Mouse (Mus musculus): Measurements from ENCODE around the gene Dner. TPM values are rescaled to one million over a fixed set of nuclear protein-coding genes. Genes with fewer than 3 reads are reported as not detected.

Gene Dner
- 2.4 and 3.4 TPM in 2 replicates for polyA plus RNA-seq (2015; fragmentation: Nextera tagmentation; extraction: Ambion mirVana)

DNA sequence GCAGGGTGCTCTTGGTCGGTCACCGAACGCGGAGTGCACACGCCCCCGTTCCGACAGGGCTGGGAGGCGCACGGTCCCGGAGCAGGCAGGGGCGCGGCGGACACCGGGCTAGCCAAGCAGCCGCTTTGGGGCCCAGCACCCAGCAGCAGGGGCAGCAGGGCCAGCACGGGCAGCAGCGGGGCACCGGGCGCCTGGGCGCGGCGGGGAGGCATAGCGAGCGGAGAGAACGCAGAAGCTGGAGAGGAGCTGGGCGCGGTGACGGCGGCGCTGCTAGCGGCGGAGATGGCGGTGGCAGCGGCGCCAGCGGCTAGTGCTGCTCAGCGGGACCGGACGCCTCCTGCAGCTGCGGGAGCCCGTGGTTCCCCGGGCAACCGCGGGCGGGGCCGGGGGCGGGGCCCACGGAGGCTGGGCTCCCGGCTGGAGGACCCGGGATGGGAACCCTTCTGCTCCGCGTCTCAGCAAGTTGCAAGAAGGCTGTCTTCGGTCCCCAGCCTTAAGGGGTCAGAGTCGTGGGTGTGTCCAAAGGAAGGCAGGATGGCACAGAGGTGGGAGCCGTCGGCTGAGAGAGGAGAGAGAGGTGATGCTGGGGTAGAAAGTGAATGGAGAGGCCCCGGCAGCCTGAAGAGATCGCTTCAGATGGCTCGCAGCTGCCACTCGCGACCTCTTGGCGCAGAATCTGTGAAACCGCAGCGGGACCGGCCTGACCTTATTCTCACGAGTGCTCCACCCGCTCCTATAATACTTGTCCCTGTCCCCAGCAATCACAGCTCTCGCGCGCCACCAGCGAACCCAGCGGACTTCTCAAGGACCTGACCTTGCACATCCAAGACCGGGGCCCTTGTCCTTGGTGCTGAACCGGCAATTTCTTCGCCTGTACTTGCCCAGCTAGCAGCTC is at the start of gene Dner:
TSS of gene Dner (minus strand) at position 705 of the 895 bp plus-strand sequence.
- Histone ChIP-seq H3K9ac (ENCODE audit: low read depth, low read length) (no peak within 1 kb of the TSS; the same call in 1 of the 2 replicates), H3K27me3 (replicated peaks; ENCODE audit: control insufficient read depth, insufficient read depth, low read length) (peaks cover 20% of the 10 kb centered on the region), H3K4me1 (ENCODE audit: control insufficient read depth, insufficient read depth, low read length) (peaks cover 11% of the 10 kb centered on the region), H3K4me2 (ENCODE audit: low read depth, low read length) (peak within 1 kb of the TSS; percentile 88), H3K9me3 (ENCODE audit: control insufficient read depth, low read length) (no peaks in the 10 kb centered on the region), H3K36me3 (ENCODE audit: control insufficient read depth, insufficient read depth, low read length) (no peaks in the 10 kb centered on the region), H3K27ac (ENCODE audit: low read length) (no peak within 1 kb of the TSS), H3K4me3 (ENCODE audit: low read length) (peak within 1 kb of the TSS; percentile 53)
- peak; percentile 97 for ATAC-seq
- under 1% methylated on average over 75 of the region's 75 CpGs for WGBS

DNA sequence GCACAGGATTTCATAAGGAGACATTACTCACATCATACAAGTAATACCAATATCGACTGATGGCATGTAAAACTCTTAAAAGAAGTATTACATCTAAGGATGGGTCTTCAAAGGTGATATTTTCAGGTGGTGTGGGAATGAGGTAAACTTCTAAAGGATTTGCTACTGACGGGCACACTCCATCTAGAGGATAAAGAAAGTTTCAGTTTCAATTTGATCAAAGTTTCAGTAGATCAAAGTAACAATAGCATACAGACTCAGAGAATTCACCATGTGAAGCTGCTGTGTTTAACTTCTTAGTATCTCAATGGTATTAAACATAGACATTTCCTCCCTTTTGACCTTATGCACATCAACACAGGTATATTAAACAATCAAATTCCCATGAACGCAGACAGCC is 46.1 kb upstream of the Dner start:
- Histone ChIP-seq H3K27me3 (replicated peaks; ENCODE audit: control insufficient read depth, insufficient read depth, low read length) (no peaks in the 10 kb centered on the region), H3K4me2 (ENCODE audit: low read depth, low read length) (no peak overlapping the region), H3K4me1 (ENCODE audit: control insufficient read depth, insufficient read depth, low read length) (no peaks in the 10 kb centered on the region), H3K4me3 (ENCODE audit: low read length) (no peak overlapping the region), H3K27ac (ENCODE audit: low read length) (no peak overlapping the region), H3K9ac (ENCODE audit: low read depth, low read length) (no peak overlapping the region), H3K36me3 (ENCODE audit: control insufficient read depth, insufficient read depth, low read length) (peaks cover 6% of the 10 kb centered on the region), H3K9me3 (ENCODE audit: control insufficient read depth, low read length) (no peaks in the 10 kb centered on the region)
- no peak for ATAC-seq
- WGBS = 92% methylated on average over 3 of the region's 3 CpGs

DNA sequence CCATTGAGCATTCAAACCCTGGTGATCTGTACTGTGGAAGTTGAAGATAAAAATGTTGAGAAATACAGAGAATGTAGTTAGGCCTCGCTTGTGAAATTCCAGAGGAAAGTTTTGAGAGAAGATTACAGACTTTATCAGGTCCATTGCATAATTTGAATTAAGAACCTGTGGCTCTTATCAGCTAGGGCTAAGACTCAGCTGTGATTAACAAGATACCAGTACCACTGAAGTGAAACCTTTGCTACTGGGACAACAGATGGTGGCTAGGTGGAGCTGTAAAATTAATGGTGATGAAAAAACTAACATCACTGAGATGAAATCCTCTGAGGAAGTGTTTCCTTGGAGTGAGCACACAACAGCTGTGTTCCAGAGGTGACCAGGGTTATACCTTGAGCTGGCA is 44.1 kb upstream of the Dner start:
- WGBS = 73% methylated on average over 1 of the region's 1 CpGs
- Histone ChIP-seq H3K4me2 (ENCODE audit: low read depth, low read length) (no peak overlapping the region), H3K27me3 (replicated peaks; ENCODE audit: control insufficient read depth, insufficient read depth, low read length) (no peaks in the 10 kb centered on the region), H3K4me1 (ENCODE audit: control insufficient read depth, insufficient read depth, low read length) (no peaks in the 10 kb centered on the region), H3K9me3 (ENCODE audit: control insufficient read depth, low read length) (no peaks in the 10 kb centered on the region), H3K36me3 (ENCODE audit: control insufficient read depth, insufficient read depth, low read length) (peaks cover 10% of the 10 kb centered on the region), H3K9ac (ENCODE audit: low read depth, low read length) (no peak overlapping the region), H3K27ac (ENCODE audit: low read length) (no peak overlapping the region), H3K4me3 (ENCODE audit: low read length) (no peak overlapping the region)
- peak; percentile 89 for ATAC-seq

DNA sequence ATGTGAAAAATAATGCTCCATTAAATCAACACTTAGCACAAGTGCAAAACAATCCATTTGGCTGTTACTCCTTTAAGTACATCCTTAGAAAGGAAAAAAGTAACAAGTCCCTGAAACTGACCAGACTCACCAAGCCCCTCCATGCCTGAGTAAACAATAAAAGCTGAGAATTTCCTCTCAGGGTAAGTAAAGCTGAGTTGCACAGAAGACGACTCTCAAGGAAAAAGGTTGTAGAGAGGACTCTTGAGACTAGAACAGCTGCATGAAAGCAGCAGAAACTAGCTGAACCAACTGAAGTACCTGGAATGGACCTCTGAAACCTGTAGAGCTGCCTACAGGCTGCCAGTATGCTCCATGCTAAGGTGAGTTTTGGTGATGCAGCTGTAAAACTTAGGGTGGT is 41.1 kb upstream of the Dner start:
- no peak overlapping the region for H3K4me2 ChIP-seq (ENCODE audit: low read depth, low read length)
- H3K36me3 ChIP-seq (ENCODE audit: control insufficient read depth, insufficient read depth, low read length) = peaks cover 12% of the 10 kb centered on the region
- H3K4me3 ChIP-seq (ENCODE audit: low read length) = no peak overlapping the region
- no peak for ATAC-seq
- H3K27me3 ChIP-seq (replicated peaks; ENCODE audit: control insufficient read depth, insufficient read depth, low read length) = no peaks in the 10 kb centered on the region
- H3K27ac ChIP-seq (ENCODE audit: low read length) = no peak overlapping the region
- WGBS = 43% methylated on average over 1 of the region's 1 CpGs
- no peak overlapping the region for H3K9ac ChIP-seq (ENCODE audit: low read depth, low read length)
- no peaks in the 10 kb centered on the region for H3K9me3 ChIP-seq (ENCODE audit: control insufficient read depth, low read length)
- H3K4me1 ChIP-seq (ENCODE audit: control insufficient read depth, insufficient read depth, low read length) = no peaks in the 10 kb centered on the region

DNA sequence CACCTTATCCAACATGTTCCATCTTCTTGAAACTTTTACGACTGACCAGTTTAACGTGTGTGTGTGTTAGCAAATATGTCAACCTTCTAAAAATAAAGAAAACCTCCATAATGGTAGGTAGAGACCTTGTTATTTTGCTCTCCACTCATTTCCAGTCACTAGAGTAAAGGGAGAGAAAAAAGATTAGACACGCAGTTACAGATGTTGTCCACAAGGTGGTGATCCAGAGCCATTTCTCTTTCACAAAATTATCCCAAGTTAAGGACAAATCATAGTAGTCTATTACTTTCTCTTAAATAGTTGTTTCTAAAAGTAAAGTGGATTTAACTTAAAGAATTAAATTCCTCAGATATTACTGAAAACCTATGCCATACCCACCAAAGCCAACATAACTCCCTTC is 37.8 kb upstream of the Dner start:
- Histone ChIP-seq H3K9me3 (ENCODE audit: control insufficient read depth, low read length) (no peaks in the 10 kb centered on the region), H3K27me3 (replicated peaks; ENCODE audit: control insufficient read depth, insufficient read depth, low read length) (no peaks in the 10 kb centered on the region), H3K4me2 (ENCODE audit: low read depth, low read length) (no peak overlapping the region), H3K4me3 (ENCODE audit: low read length) (no peak overlapping the region), H3K9ac (ENCODE audit: low read depth, low read length) (no peak overlapping the region), H3K36me3 (ENCODE audit: control insufficient read depth, insufficient read depth, low read length) (peaks cover 6% of the 10 kb centered on the region; the same call in 1 of the 2 replicates), H3K4me1 (ENCODE audit: control insufficient read depth, insufficient read depth, low read length) (no peaks in the 10 kb centered on the region), H3K27ac (ENCODE audit: low read length) (no peak overlapping the region)
- no peak for ATAC-seq
- WGBS = 67% methylated on average over 3 of the region's 3 CpGs

DNA sequence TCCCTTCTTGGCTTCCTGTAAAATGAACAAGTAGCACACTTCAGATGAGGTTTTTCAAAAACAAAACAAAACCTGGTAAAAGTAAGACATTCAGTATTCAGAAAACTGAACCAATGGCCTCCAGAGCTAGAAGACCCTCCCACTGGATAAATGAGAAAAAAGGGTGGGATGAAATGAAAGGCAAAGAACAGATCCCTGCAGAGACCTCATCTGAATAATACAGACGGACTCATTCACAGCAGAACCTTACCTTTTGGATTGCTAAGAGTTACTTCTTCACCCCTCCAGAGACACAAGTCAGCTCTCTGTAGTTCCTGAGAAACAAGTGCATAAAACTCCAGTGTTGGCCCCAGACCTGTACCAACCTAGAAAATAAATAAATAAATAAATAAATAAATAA is 35.7 kb upstream of the Dner start:
- H3K4me3 ChIP-seq (ENCODE audit: low read length) = no peak overlapping the region
- H3K27me3 ChIP-seq (replicated peaks; ENCODE audit: control insufficient read depth, insufficient read depth, low read length) = no peaks in the 10 kb centered on the region
- H3K36me3 ChIP-seq (ENCODE audit: control insufficient read depth, insufficient read depth, low read length) = 0 out of 2 replicates have a peak, but pooled peaks cover 2% of the 10 kb centered on the region
- WGBS = 90% methylated on average over 1 of the region's 1 CpGs
- no peak for ATAC-seq
- no peak overlapping the region for H3K27ac ChIP-seq (ENCODE audit: low read length)
- H3K9me3 ChIP-seq (ENCODE audit: control insufficient read depth, low read length) = no peaks in the 10 kb centered on the region
- no peaks in the 10 kb centered on the region for H3K4me1 ChIP-seq (ENCODE audit: control insufficient read depth, insufficient read depth, low read length)
- no peak overlapping the region for H3K9ac ChIP-seq (ENCODE audit: low read depth, low read length)
- no peak overlapping the region for H3K4me2 ChIP-seq (ENCODE audit: low read depth, low read length)

DNA sequence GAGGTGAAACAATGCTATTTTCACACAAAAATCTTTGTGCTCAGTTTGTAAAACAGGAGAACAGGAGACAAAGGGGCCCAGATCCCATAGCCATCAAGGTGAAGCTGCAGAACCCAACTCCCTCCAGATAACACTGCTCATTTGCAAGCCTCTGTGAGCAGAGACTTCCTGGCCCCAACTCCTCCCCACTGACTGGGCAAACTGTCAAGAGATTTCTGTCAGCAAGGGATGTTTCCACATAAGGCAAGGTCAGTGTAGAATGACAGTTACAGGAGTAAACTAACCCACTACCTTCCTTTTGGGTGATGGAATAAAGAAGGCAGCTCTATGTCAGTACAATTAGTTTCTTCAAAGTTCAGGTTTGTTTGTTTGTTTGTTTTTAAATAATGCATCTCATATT is 26.8 kb upstream of the Dner start:
- no peak overlapping the region for H3K9ac ChIP-seq (ENCODE audit: low read depth, low read length)
- peaks cover 10% of the 10 kb centered on the region for H3K36me3 ChIP-seq (ENCODE audit: control insufficient read depth, insufficient read depth, low read length)
- H3K4me3 ChIP-seq (ENCODE audit: low read length) = no peak overlapping the region
- no peaks in the 10 kb centered on the region for H3K4me1 ChIP-seq (ENCODE audit: control insufficient read depth, insufficient read depth, low read length)
- no peaks in the 10 kb centered on the region for H3K27me3 ChIP-seq (replicated peaks; ENCODE audit: control insufficient read depth, insufficient read depth, low read length)
- H3K9me3 ChIP-seq (ENCODE audit: control insufficient read depth, low read length) = no peaks in the 10 kb centered on the region
- no peak for ATAC-seq
- H3K27ac ChIP-seq (ENCODE audit: low read length) = no peak overlapping the region
- no peak overlapping the region for H3K4me2 ChIP-seq (ENCODE audit: low read depth, low read length)

DNA sequence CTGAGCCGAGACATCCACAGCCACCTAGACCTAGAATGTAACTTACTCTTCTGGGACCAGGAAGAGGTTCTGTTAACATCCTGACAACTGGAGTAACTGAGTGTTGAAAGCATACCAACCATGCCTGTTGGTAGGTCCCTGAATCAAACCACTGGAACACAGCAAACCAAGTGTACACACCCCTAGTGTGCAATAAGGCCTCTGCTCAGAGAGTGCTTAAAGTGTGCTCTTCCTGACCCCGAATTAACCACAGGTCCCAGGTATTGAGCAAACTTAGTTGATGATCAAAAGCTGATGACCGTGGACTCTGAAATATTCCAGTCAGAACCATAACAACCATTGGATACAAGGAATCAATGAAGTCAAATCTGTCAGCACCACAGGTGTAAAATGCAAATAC is 26.4 kb upstream of the Dner start:
- no peak overlapping the region for H3K4me3 ChIP-seq (ENCODE audit: low read length)
- H3K4me2 ChIP-seq (ENCODE audit: low read depth, low read length) = no peak overlapping the region
- H3K9me3 ChIP-seq (ENCODE audit: control insufficient read depth, low read length) = no peaks in the 10 kb centered on the region
- no peaks in the 10 kb centered on the region for H3K4me1 ChIP-seq (ENCODE audit: control insufficient read depth, insufficient read depth, low read length)
- H3K27me3 ChIP-seq (replicated peaks; ENCODE audit: control insufficient read depth, insufficient read depth, low read length) = no peaks in the 10 kb centered on the region
- 97% methylated on average over 3 of the region's 3 CpGs for WGBS
- peaks cover 10% of the 10 kb centered on the region for H3K36me3 ChIP-seq (ENCODE audit: control insufficient read depth, insufficient read depth, low read length)
- H3K9ac ChIP-seq (ENCODE audit: low read depth, low read length) = no peak overlapping the region
- no peak for ATAC-seq
- H3K27ac ChIP-seq (ENCODE audit: low read length) = no peak overlapping the region

DNA sequence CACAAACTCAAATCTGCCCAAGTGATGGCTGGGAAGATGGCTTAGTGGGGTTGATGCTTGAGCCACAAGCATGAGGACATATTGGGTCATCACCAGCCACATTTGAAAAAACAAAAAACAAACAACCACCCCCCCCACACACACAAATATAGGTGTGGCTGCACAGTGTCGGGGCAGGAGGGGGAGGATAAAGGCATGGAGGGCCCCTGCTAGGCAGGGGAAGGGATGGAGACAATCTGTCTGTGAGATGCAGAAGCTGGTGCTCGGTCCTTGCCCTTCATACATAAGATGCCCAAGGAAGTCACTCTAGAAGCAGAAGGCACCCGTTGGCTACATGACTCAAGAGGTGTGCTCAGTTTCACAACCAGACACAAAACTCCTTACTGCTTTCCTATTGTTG is 25.9 kb upstream of the Dner start:
- no peak overlapping the region for H3K4me3 ChIP-seq (ENCODE audit: low read length)
- H3K36me3 ChIP-seq (ENCODE audit: control insufficient read depth, insufficient read depth, low read length) = peaks cover 10% of the 10 kb centered on the region
- no peaks in the 10 kb centered on the region for H3K4me1 ChIP-seq (ENCODE audit: control insufficient read depth, insufficient read depth, low read length)
- no peaks in the 10 kb centered on the region for H3K27me3 ChIP-seq (replicated peaks; ENCODE audit: control insufficient read depth, insufficient read depth, low read length)
- no peak overlapping the region for H3K9ac ChIP-seq (ENCODE audit: low read depth, low read length)
- H3K4me2 ChIP-seq (ENCODE audit: low read depth, low read length) = no peak overlapping the region
- H3K9me3 ChIP-seq (ENCODE audit: control insufficient read depth, low read length) = no peaks in the 10 kb centered on the region
- ATAC-seq = peak; percentile 26; the same call in 1 of the 2 replicates
- no peak overlapping the region for H3K27ac ChIP-seq (ENCODE audit: low read length)
- 81% methylated on average over 3 of the region's 3 CpGs for WGBS

Measured in intestine, embryonic 16.5 days (tissue).